Mouse (Mus musculus) brain, embryonic 14.5 days (tissue): Measurements from ENCODE around the gene Rad18. TPM values are rescaled to one million over a fixed set of nuclear protein-coding genes. Genes with fewer than 3 reads are reported as not detected.

ENCODE experiments used
- DNase-seq: peaks from one replicate; pipeline ENCODE4 v3.0.0-alpha.2; 2011; ENCODE audit warnings: low read depth
- CTCF ChIP-seq: fragments of 200-500 bp; IDR thresholded peaks from 2 replicates; pipeline ENCODE4 v1.5.1; 2012; ENCODE audit warnings: inconsistent platforms, mild to moderate bottlenecking, moderate library complexity, borderline replicate concordance; ENCODE audit not compliant: insufficient read depth, insufficient read length; ENCODE audit errors: extremely low read depth
- POLR2A ChIP-seq: fragments of 200-500 bp; IDR thresholded peaks from 2 replicates; pipeline ENCODE4 v1.6.1; 2012; ENCODE audit warnings: mild to moderate bottlenecking, inconsistent platforms, borderline replicate concordance; ENCODE audit not compliant: poor library complexity, insufficient read depth, insufficient read length, severe bottlenecking; ENCODE audit errors: extremely low read depth
- polyA plus RNA-seq: library from polyadenylated mRNA; depleted of rRNA; stranded (reverse); fragments of >200 nt; gene quantifications from 2 replicates; pipeline ENCODE4 v1.2.3, GENCODE M21; 2012; rRNA removed

Gene Rad18
- 5.1 and 5.6 TPM in 2 replicates for polyA plus RNA-seq

DNA sequence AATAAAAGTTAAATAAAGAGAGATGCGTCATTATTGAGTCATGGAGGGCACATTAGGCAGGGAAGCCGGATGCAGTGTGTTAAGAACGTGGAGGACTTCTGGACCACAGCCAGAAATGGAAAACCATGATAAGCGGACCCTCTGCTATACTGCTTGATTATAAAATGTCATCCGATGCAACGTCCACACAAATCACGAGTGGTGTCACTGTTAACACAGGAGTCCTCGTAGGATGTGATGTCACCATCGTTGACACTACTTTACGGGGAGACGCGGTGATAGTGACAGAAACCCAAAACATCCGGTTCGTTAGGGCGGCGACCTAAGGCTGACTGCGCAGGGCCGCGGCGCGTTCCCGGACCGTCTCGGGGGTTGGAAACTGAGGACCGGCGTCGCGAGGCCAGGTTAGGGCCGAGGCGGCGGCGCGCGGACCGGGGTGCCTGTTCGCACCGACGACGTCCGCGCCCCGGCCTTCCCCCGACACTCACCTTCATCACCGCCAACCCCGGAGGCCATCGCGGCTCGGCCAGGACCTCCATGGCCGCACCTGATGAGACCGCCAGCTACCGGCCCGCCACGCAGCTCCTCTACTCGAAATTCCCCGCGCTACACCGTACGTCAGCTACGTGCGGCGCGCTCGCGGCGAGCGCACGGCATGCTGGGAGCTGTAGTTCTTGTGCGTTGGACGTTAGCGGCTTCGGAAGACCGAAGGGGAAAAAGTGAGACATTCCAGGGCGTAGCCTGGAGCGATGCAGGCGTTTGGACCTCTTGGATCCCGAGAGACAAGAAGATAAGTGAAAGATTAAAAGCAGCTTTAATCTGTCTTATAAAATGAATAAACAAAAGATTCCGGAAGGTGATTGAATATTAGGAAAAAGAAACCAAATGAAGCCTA lies at the start of gene Rad18:
Gene Rad18 (minus strand): TSS at position 631 of the 895 bp plus-strand sequence.
- peak; percentile 95 for DNase-seq
- TF ChIP-seq CTCF (no peak), POLR2A (0 out of 2 replicates have a peak, but pooled peaks have one; percentile 19)

DNA sequence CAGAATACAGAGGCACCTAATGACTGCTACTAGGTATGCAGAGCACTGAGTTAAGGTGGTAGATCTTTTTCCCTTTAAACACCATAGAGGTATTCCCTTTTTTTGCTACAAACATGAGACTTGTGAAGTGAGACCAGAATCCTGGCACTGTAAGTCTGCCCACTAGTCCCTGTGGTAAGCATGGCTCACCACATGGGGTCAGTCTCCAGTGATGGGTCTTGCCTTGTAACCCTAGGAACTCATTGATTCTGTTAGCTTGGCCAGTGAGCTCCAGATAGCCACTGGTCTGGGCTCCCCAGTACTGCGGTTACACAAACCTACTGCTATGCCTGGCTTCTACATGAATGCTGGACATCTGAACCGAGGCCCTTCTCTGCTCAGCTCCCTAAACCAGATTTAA lies 45.8 kb upstream of the Rad18 start:
- TF ChIP-seq CTCF (peak; percentile 25; the same call in 1 of the 2 replicates), POLR2A (no peak)
- peak; percentile 31 for DNase-seq

DNA sequence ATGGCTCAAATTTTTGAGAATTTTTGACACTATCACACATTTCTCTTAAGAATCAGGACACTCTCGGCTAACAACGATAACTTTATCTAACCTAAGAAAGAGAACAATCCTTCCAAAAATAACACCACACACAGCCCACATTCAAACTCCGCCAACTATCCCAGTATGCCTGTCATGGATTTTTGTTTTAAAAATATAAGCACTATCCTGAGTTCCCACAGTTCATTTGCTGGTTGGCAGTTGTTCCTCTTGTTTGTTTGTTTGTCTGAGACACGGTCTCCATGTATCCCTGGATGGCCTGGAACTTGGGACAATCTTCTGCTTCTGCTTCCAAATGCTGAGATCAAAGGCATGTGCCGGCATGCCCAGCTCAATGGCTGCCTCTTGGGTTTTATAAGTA lies 45.3 kb upstream of the Rad18 start:
- no peak for DNase-seq
- TF ChIP-seq POLR2A (no peak), CTCF (no peak)

DNA sequence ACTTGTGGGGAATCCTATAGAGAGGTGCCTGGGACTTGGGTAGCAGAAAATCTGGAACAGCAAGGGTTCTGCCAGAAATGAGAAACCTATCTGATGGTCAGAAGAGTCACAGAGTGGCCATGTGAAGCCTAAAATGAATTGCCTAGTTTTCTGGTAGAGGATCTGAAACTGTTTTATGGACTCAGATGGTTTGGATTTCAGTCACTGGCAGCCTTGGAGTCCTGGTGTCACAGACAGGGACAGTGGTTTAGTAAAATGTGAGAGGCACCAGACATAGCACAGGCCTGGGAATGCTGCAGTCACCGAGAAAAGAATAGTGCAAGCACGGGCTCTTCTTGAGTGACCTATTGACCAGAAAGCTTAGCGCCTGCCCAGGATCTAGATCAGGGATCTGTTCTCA lies 43.1 kb upstream of the Rad18 start:
- no peak for DNase-seq
- TF ChIP-seq CTCF: no peak

DNA sequence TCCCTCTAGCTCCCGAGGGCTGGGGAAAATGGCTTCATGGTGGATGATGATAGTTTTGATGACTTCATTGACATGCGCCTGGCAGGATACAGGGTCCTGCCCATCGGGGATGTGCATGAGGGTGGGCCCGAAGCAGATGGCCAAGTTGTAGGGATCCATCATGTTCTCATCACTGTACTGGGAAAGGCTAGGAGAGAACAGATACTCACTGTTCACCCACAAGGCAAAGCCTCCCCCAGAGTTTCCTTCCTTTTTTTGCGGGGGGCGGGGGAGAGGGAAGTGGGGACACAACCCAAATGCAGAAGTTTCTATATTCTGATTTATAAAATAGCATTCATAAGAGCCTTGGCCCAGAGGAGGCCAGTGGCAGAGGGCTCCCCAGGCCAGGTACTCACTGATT lies 42.4 kb upstream of the Rad18 start:
- no peak for DNase-seq
- TF ChIP-seq CTCF: no peak
- TF ChIP-seq POLR2A: no peak

DNA sequence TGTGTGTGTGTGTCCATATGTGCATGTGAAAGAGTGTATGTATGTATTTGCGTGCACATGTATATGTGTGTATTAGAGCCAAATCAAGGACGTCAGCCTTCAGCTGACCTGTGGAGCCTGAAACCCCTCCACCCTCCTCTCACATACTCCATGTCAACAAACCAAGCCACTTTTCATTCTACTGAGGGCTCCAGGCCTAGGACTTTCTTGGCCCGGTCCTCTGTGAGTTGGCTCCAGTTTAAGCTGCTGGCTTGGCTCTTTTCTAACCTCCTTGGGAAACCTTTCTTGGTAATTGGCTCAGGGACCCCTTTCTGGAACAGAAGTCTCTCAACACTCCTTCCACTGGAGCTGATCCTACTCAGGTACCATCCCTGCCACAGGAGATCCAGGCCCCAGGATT lies 40.0 kb upstream of the Rad18 start:
- DNase-seq: no peak
- no peak for TF ChIP-seq POLR2A

DNA sequence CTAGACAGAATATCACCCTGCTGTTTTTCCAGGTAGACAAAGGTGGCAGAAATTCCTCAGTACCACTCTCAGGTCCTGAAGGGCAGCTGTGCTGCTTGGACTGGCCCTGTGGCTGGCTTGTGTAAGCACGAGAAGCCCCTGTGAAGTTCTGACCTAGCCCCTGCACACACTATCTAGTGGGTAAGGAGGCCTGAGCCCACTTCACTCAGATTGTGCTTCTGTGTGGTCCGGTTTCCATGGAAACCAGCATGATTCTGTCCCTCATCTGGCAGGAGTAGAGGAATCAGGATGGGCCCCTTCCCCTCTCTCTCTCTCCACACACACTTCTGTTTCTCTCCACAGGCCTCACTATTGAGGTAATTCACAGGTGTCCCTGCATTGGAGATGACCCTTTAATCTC lies 38.6 kb upstream of the Rad18 start:
- TF ChIP-seq CTCF: no peak
- DNase-seq: peak; percentile 46

DNA sequence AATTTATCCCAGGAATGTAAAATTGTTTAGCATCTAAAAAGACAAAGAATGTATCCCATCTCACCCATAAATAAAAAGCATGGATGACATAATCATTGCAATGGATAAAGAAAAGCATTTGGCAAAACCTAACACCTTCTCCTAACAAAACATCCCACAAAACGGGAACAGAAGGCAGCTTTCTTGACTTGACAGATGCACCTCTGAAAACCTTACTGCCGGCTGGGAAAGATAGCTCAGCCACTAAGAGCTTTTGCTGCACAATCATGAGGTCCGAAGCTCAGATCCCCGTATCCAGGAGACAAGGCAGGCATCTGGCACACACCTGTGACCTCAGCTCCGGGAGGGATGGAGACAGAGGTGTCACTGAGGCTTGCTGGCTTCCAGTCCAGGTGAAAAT lies 37.5 kb upstream of the Rad18 start:
- no peak for TF ChIP-seq POLR2A
- DNase-seq: peak; percentile 63

DNA sequence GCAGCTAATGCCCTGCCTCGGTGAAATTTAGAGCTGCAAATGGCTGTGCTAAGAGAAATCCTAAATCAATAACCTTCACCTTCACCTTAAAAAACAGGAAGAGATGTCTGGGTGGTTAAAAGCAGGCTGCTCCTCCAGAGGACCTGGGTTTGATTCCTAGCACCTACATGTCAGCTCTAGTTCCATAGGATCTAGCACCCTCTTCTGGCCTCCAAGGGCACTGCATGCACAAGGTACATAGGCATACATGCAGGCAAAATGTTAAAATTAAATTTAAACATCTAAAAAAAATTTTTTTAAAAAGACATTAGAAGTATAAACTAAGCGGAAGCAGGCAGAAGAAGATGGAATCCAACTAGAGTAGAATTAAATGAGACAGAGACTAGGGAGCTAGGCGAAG lies 35.9 kb upstream of the Rad18 start:
- TF ChIP-seq POLR2A (no peak), CTCF (peak; percentile 36; the same call in 1 of the 2 replicates)
- no peak for DNase-seq

DNA sequence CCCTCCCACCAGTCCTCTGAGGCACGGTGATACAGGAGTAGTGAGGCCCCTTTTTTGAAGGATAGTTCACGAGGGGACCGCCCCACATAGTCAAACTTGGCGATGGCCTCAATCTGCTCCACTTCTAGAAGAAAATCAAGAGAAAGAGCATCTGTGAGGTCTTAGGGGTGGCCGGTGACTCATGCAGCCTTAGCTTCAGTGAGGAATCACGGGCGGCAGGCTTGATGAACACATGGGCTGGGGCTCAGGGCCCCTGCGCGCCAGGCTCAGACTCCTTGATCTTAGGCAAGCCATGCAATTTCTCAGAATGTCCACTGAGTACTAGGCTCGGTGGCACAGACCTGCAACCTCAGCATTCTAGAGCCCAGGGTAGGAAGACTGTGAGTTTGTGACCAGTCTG lies 34.9 kb upstream of the Rad18 start:
- TF ChIP-seq POLR2A (no peak), CTCF (no peak)
- DNase-seq: no peak

DNA sequence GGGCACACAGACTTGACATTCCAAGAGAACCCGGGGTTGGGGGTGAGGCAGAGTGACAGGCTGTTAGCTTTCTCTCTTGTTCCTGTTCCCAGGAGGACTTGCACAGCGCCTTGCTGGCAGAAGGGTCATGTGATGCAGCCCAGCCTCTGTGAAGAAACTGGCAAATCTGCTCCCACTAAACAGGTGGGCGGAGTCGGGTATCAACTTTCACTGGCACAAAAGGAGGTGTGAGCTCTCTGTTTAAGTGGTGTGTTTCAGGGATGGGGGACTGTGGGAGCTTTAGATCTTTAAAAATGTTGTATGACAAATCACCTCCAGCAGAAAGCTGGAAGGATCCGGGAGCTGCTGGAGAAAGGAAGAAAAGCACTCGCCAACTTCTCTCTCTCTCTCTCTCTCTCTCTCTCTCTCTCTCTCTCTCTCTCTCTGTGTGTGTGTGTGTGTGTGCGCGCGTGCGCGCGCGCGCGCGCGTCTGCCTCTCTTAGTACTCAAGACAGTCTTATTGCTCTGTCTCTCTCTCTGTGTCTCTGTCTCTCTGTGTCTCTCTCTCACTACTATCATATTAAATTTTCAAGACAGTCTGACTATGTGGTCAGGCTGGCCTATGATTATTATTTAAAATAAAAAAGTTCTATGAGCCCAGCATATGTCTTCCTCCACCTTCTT lies 32.4 kb upstream of the Rad18 start:
- DNase-seq: peak; percentile 95
- no peak for TF ChIP-seq POLR2A
- no peak for TF ChIP-seq CTCF

DNA sequence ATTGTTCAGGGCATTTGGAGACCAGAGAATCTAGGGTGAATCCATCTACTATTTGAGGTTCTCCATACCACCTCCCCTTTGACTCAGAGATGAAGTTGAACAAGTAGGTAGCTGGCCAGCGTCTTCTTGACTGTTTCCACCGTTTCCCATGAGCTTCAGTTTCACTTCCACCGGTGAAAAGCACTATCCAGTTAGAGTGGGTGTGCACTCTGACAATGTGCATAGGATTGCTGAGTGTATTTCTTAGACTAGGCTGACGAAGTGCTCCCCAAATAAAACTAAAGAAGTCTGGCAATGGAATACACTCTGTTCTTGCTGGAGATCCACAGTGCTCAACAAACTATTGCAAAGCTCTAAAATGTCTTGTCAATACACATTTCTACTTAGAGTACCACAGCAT lies 29.0 kb upstream of the Rad18 start:
- TF ChIP-seq POLR2A (no peak), CTCF (no peak)

More for the DNA sequence above, 29.0 kb upstream of the Rad18 start:
- DNase-seq: no peak
